Mouse (Mus musculus) bone marrow macrophage, adult 2 months (primary cell): ENCODE results near the gene E2f7.

Experiments used
- CTCF ChIP-seq: IDR thresholded peaks from 2 replicates; pipeline ENCODE4 v1.5.1; 2012; ENCODE audit warnings: low read depth, mild to moderate bottlenecking, low read length, moderate library complexity
- POLR2A ChIP-seq: IDR thresholded peaks from 2 replicates; pipeline ENCODE4 v1.6.1; 2012; ENCODE audit warnings: mild to moderate bottlenecking, low read depth, low read length, borderline replicate concordance

GRCm38 (mm10) chr10:110794564-110795205 is 49.4 kb downstream of the E2f7 start:
- TF ChIP-seq POLR2A: no peak
- TF ChIP-seq CTCF: peak; percentile 86
